Mouse (Mus musculus) MEL (cell line): ENCODE measurements at regions not wholly inside any gene's neighbourhood (a gene's known extent, or its start where the extent isn't known, plus 50 kb on each side); places are given as distances from the start of the nearest gene placed in this dataset.

Source experiments
- CTCF ChIP-seq, 3 experiments: IDR thresholded peaks in 2 of 3; conservative IDR thresholded peaks in 1 of 3; 2 replicates each; pipeline ENCODE4 v1.5.1; 2011 to 2012; ENCODE audit warnings: low read length in 3 of 3, low read depth in 2 of 3, mild to moderate bottlenecking in 2 of 3, improper control_type of control experiment in 1 of 3, inconsistent platforms in 1 of 3, mixed read lengths in 1 of 3, moderate library complexity in 1 of 3; ENCODE audit not compliant: control insufficient read depth in 1 of 3, insufficient read depth in 1 of 3, poor library complexity in 1 of 3, severe bottlenecking in 1 of 3
- ELF1 ChIP-seq: IDR thresholded peaks from 2 replicates; pipeline ENCODE4 v1.6.1; 2014; ENCODE audit warnings: low read depth, mild to moderate bottlenecking, inconsistent platforms, low read length, improper control_type of control experiment, moderate library complexity
- EP300 ChIP-seq, 2 experiments: IDR thresholded peaks; 2 replicates each; pipeline ENCODE4 v1.6.1; 2011; ENCODE audit warnings: improper control_type of control experiment in 2 of 2, low read length in 2 of 2, low read depth in 1 of 2, mild to moderate bottlenecking in 1 of 2
- ETS1 ChIP-seq: IDR thresholded peaks from 2 replicates; pipeline ENCODE4 v1.6.1; 2012; ENCODE audit warnings: low read depth, mild to moderate bottlenecking, inconsistent platforms, low read length, improper control_type of control experiment, moderate library complexity
- GATA1 ChIP-seq: IDR thresholded peaks from 2 replicates; pipeline ENCODE4 v1.6.1; 2011; ENCODE audit warnings: low read depth, low read length, improper control_type of control experiment
- HCFC1 ChIP-seq: IDR thresholded peaks from 2 replicates; pipeline ENCODE4 v1.6.1; 2012; ENCODE audit warnings: low read depth, mild to moderate bottlenecking, inconsistent platforms, low read length, improper control_type of control experiment, moderate library complexity
- MAX ChIP-seq: IDR thresholded peaks from 2 replicates; pipeline ENCODE4 v1.6.1; 2011; ENCODE audit warnings: low read length, improper control_type of control experiment
- MEF2A ChIP-seq: IDR thresholded peaks from 2 replicates; pipeline ENCODE4 v1.6.1; 2014; ENCODE audit warnings: low read depth, mild to moderate bottlenecking, inconsistent platforms, low read length, improper control_type of control experiment; ENCODE audit not compliant: poor library complexity, insufficient replicate concordance, severe bottlenecking; ENCODE audit errors: extremely low read depth
- MXI1 ChIP-seq: IDR thresholded peaks from 2 replicates; pipeline ENCODE4 v1.6.1; 2011; ENCODE audit warnings: mild to moderate bottlenecking, low read depth, low read length, improper control_type of control experiment
- POLR2A ChIP-seq, 2 experiments: IDR thresholded peaks; 2 replicates each; pipeline ENCODE4 v1.6.1; 2011 to 2012; ENCODE audit warnings: low read length in 2 of 2, mild to moderate bottlenecking in 2 of 2, control low read depth in 1 of 2, improper control_type of control experiment in 1 of 2, low read depth in 1 of 2, moderate library complexity in 1 of 2; ENCODE audit not compliant: control insufficient read depth in 1 of 2, insufficient read depth in 1 of 2, poor library complexity in 1 of 2
- TAL1 ChIP-seq: IDR thresholded peaks from 2 replicates; pipeline ENCODE4 v1.6.1; 2012; ENCODE audit warnings: mild to moderate bottlenecking, inconsistent platforms, low read length, moderate library complexity, mixed read lengths
- USF1 ChIP-seq: IDR thresholded peaks from 2 replicates; pipeline ENCODE4 v1.6.1; 2014; ENCODE audit warnings: low read depth, mild to moderate bottlenecking, inconsistent platforms, low read length, improper control_type of control experiment, moderate library complexity
- USF2 ChIP-seq, 2 experiments: IDR thresholded peaks; 2 replicates each; pipeline ENCODE4 v1.6.1; 2011 to 2012; ENCODE audit warnings: improper control_type of control experiment in 2 of 2, low read length in 2 of 2, borderline replicate concordance in 1 of 2, inconsistent platforms in 1 of 2, low read depth in 1 of 2, mild to moderate bottlenecking in 1 of 2; ENCODE audit not compliant: insufficient read depth in 1 of 2
- ZKSCAN1 ChIP-seq: IDR thresholded peaks from 2 replicates; pipeline ENCODE4 v1.6.1; 2012; ENCODE audit warnings: low read depth, mild to moderate bottlenecking, inconsistent platforms, low read length, improper control_type of control experiment, moderate library complexity

- TF ChIP-seq MAX (no peak), MXI1 (no peak), POLR2A (IDR thresholded peaks at IDR 0.05; ENCODE audit: control insufficient read depth in 1 of 2, insufficient read depth in 1 of 2, low read depth in 1 of 2, low read length in 2 of 2, poor library complexity in 1 of 2) (no peak), CTCF (IDR thresholded peaks at IDR 0.05 in 2 of 3, conservative IDR thresholded peaks at IDR 0.05 in 1 of 3; ENCODE audit: control insufficient read depth in 1 of 3, insufficient read depth in 1 of 3, low read depth in 2 of 3, low read length in 3 of 3, poor library complexity in 1 of 3, severe bottlenecking in 1 of 3) (no peak), USF1 (no peak), GATA1 (no peak), MEF2A (no peak), ZKSCAN1 (no peak), EP300 (IDR thresholded peaks at IDR 0.05; ENCODE audit: low read depth in 1 of 2, low read length in 2 of 2) (no peak), USF2 (IDR thresholded peaks at IDR 0.05; ENCODE audit: borderline replicate concordance in 1 of 2, insufficient read depth in 1 of 2, low read depth in 1 of 2, low read length in 2 of 2) (no peak), ELF1 (no peak), TAL1 (no peak), HCFC1 (no peak), ETS1 (no peak)
Observed at GRCm38 (mm10) chr3:52555038-52555437, 286.9 kb downstream of the Foxo1 start.
